Mouse (Mus musculus) layer of hippocampus, adult 8-10 months (tissue): ENCODE measurements around the gene Prpmp5. TPM values are rescaled to one million over a fixed set of nuclear protein-coding genes. Genes with fewer than 3 reads are reported as not detected.
"Not testable (repeated sequence)": the region's sequence is repeated elsewhere in the genome, so short reads cannot be mapped to it uniquely, and the experiment has no call there.

Source experiments
- DNase-seq, 2 experiments: peaks; one replicate each; pipeline ENCODE4 v3.0.0; 2022; ENCODE audit warnings: low spot score in 2 of 2
- total RNA-seq, 4 experiments: library from RNA; stranded (reverse); gene quantifications; 2 replicates each; pipeline ENCODE4 v1.2.4; 2022

Gene Prpmp5
- not detected for total RNA-seq

GRCm38 (mm10) chr6:132314657-132315056 lies at the start of gene Prpmp5:
Gene Prpmp5 (minus strand): TSS chr6:132314757.
- not testable (repeated sequence) for DNase-seq

GRCm38 (mm10) chr6:132364034-132364433 lies 49.5 kb upstream of the Prpmp5 start, which contains the start of gene Gm8882:
Gene Gm8882 (minus strand): TSS chr6:132364134.
- not testable (repeated sequence) for DNase-seq

Other genes with a start within 250 kb of the Prpmp5 start
- not detected for gene Prb1, start 104.2 kb downstream of the Prpmp5 start, total RNA-seq
- gene Gm8882, start 49.4 kb upstream of the Prpmp5 start, total RNA-seq, result not detected